Mouse (Mus musculus): Measurements from ENCODE around the gene Scgb1c1. TPM values are rescaled to one million over a fixed set of nuclear protein-coding genes. Genes with fewer than 3 reads are reported as not detected.

Scgb1c1 gene
- polyA plus RNA-seq, 2 experiments, result not detected

DNA sequence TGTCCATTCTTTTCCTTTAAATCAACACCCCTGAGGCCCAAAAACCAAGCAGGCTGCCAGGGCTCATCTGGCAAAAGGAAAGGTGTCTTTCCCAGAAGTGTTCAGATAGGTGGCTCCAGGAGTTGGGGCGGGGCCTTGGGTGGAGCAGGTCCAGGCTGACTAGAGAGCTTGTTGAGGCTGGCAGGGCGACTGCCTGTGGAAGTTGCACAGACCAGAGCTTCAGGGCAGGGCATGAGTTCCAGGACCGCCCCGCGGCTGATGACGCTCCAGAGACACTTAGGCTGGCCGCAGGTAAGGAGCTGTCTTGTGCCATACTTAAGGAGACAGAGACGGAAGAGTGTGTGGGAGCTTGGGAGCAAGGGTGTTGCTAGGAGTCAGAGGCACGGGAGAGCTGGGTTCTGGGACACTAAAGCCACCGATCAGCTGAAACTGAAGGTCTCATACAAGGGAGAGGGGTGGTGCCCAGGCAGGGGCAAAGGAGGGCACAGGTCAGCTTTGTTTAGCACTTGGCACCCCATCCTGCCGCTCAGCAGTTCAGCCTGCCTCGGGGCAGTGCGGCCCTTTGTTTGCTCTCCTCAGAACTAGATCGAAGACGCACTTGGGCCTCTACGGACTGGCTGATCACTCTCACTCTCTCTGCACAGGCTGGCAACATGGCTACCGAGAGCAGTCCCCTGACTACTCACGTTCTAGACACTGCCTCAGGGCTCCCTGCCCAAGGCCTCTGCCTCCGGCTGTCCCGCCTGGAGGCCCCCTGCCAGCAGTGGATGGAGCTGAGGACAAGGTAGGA, 10.2 kb upstream of the Scgb1c1 start, which contains the start of gene Urah:
TSS of gene Urah (plus strand) at position 51 of the 790 bp plus-strand sequence.
- Histone ChIP-seq H3K9me3 (ENCODE audit: control insufficient read depth, low read length) (no peaks in the 10 kb centered on the region), H3K27me3 (ENCODE audit: control insufficient read depth, insufficient read depth, low read length) (no peaks in the 10 kb centered on the region), H3K4me3 (replicated peaks; ENCODE audit: low read length) (no peak within 1 kb of the TSS), H3K9ac (ENCODE audit: low read depth, low read length, severe bottlenecking) (no peak within 1 kb of the TSS), H3K4me2 (replicated peaks; ENCODE audit: low read depth, low read length, severe bottlenecking) (no peak within 1 kb of the TSS), H3K27ac (replicated peaks; ENCODE audit: low read depth, low read length) (no peak within 1 kb of the TSS), H3K4me1 (ENCODE audit: control insufficient read depth, insufficient read depth, low read length) (no peaks in the 10 kb centered on the region), H3K36me3 (ENCODE audit: control insufficient read depth, insufficient read depth, low read length) (no peaks in the 10 kb centered on the region)
- ATAC-seq (ENCODE audit: low FRiP score, low read depth), result no peak
- no peak for TF ChIP-seq POLR2A (IDR thresholded peaks at IDR 0.05; ENCODE audit: borderline replicate concordance, extremely low read depth, insufficient read depth, insufficient read length)
- WGBS, result 44% methylated on average over 19 of the region's 20 CpGs
- DNase-seq (ENCODE audit: low spot score), result no peak

DNA sequence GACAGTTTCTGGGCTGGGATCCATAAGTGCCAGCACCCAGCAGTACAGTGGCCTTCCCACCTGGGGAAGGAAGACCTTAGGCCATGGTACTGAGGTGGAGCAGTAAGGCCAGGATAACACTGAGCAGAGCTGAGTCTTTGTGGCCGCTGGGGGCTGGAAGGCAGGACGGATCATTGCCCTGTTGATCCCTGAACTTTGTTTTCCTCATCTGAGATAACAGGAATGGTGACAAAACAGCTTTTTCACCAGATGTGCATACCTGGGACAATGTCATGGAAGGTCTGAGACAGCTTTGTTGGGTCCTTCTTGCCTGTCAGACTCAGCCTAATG, 9.6 kb upstream of the Scgb1c1 start:
- DNase-seq (ENCODE audit: low spot score) (no peak), ATAC-seq (ENCODE audit: low FRiP score, low read depth) (no peak)
- 62% methylated on average over 2 of the region's 2 CpGs for WGBS
- no peaks in the 10 kb centered on the region for H3K36me3 ChIP-seq (ENCODE audit: control insufficient read depth, insufficient read depth, low read length)
- TF ChIP-seq POLR2A (IDR thresholded peaks at IDR 0.05; ENCODE audit: borderline replicate concordance, extremely low read depth, insufficient read depth, insufficient read length), result no peak
- H3K9me3 ChIP-seq (ENCODE audit: control insufficient read depth, low read length), result no peaks in the 10 kb centered on the region
- no peaks in the 10 kb centered on the region for H3K4me1 ChIP-seq (ENCODE audit: control insufficient read depth, insufficient read depth, low read length)
- no peak overlapping the region for H3K4me3 ChIP-seq (replicated peaks; ENCODE audit: low read length)
- no peaks in the 10 kb centered on the region for H3K27me3 ChIP-seq (ENCODE audit: control insufficient read depth, insufficient read depth, low read length)
- no peak overlapping the region for H3K9ac ChIP-seq (ENCODE audit: low read depth, low read length, severe bottlenecking)
- H3K27ac ChIP-seq (replicated peaks; ENCODE audit: low read depth, low read length), result no peak overlapping the region
- H3K4me2 ChIP-seq (replicated peaks; ENCODE audit: low read depth, low read length, severe bottlenecking), result no peak overlapping the region

- ATAC-seq (ENCODE audit: low FRiP score, low read depth) (no peak), DNase-seq (ENCODE audit: low spot score) (no peak)
- H3K9me3 ChIP-seq (ENCODE audit: control insufficient read depth, low read length), result no peaks in the 10 kb centered on the region
- H3K27me3 ChIP-seq (ENCODE audit: control insufficient read depth, insufficient read depth, low read length), result peaks cover 3% of the 10 kb centered on the region; the same call in 1 of the 2 replicates
- H3K4me1 ChIP-seq (ENCODE audit: control insufficient read depth, insufficient read depth, low read length), result no peaks in the 10 kb centered on the region
- no peak overlapping the region for H3K9ac ChIP-seq (ENCODE audit: low read depth, low read length, severe bottlenecking)
- TF ChIP-seq POLR2A (IDR thresholded peaks at IDR 0.05; ENCODE audit: borderline replicate concordance, extremely low read depth, insufficient read depth, insufficient read length), result no peak
- WGBS, result 84% methylated on average over 9 of the region's 9 CpGs
- no peaks in the 10 kb centered on the region for H3K36me3 ChIP-seq (ENCODE audit: control insufficient read depth, insufficient read depth, low read length)
- H3K27ac ChIP-seq (replicated peaks; ENCODE audit: low read depth, low read length), result no peak overlapping the region
- no peak overlapping the region for H3K4me3 ChIP-seq (replicated peaks; ENCODE audit: low read length)
- no peak overlapping the region for H3K4me2 ChIP-seq (replicated peaks; ENCODE audit: low read depth, low read length, severe bottlenecking)
Measured at GRCm38 (mm10) chr7:140836243-140837115, 8.9 kb upstream of the Scgb1c1 start.

DNA sequence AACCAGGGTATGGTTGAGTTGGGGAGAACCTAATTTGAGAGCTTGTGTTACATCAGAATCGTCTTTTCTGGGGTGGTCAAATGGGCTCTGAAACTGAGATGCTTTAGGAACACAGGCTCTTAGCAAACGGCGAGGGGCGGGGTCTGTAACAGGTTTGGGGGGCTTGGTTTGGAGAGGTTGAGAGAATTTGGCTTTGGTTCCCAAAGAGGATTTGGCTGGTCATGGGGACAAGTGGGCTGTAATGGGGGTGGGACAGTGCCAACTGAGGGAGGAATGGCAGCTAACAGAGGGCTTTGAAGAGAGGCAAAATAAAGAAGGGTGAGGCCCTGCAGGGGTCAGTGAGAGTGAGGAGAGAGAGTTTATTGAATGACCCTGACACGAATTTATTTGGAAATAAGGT, 5.8 kb upstream of the Scgb1c1 start:
- H3K27ac ChIP-seq (replicated peaks; ENCODE audit: low read depth, low read length), result no peak overlapping the region
- H3K4me1 ChIP-seq (ENCODE audit: control insufficient read depth, insufficient read depth, low read length), result no peaks in the 10 kb centered on the region
- no peak for DNase-seq (ENCODE audit: low spot score)
- H3K9ac ChIP-seq (ENCODE audit: low read depth, low read length, severe bottlenecking), result no peak overlapping the region
- 54% methylated on average over 5 of the region's 5 CpGs for WGBS
- no peak for TF ChIP-seq POLR2A (IDR thresholded peaks at IDR 0.05; ENCODE audit: borderline replicate concordance, extremely low read depth, insufficient read depth, insufficient read length)
- H3K27me3 ChIP-seq (ENCODE audit: control insufficient read depth, insufficient read depth, low read length), result peaks cover 7% of the 10 kb centered on the region; the same call in 1 of the 2 replicates
- ATAC-seq (ENCODE audit: low FRiP score, low read depth), result no peak
- H3K4me3 ChIP-seq (replicated peaks; ENCODE audit: low read length), result no peak overlapping the region
- no peaks in the 10 kb centered on the region for H3K9me3 ChIP-seq (ENCODE audit: control insufficient read depth, low read length)
- no peak overlapping the region for H3K4me2 ChIP-seq (replicated peaks; ENCODE audit: low read depth, low read length, severe bottlenecking)
- H3K36me3 ChIP-seq (ENCODE audit: control insufficient read depth, insufficient read depth, low read length), result no peaks in the 10 kb centered on the region
